Mouse (Mus musculus): ENCODE measurements around the gene Dcdc2a. TPM values are rescaled to one million over a fixed set of nuclear protein-coding genes. Genes with fewer than 3 reads are reported as not detected.

The Dcdc2a gene
- polyA plus RNA-seq, 1 experiment from 2014 or later, result 1.3 TPM

DNA sequence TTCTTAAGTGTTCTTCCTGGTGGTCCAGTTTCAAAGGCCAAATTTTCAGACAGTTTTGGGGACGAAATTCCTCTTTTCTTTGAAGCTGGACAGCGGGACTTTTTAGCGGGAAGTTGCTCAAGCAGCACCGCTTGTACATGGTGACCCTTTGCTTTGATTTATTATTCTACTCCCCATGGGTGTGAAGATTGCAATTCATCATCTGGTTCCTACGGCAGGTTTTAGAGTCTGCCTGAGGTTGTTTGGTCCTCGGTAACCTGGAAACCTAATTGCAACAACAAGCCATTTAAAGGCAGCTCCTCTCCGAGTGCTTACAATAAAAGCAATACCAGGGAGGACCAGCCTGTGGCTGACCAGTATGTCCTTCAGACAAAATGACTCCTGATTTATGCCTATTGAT, 21.5 kb downstream of the Dcdc2a start:
- H3K4me3 ChIP-seq (replicated peaks; ENCODE audit: low read length), result no peak overlapping the region
- H3K9ac ChIP-seq (ENCODE audit: low read length), result no peak overlapping the region
- H3K27ac ChIP-seq (ENCODE audit: low read length), result no peak overlapping the region
- H3K9me3 ChIP-seq (replicated peaks; ENCODE audit: control insufficient read depth, low read length), result no peaks in the 10 kb centered on the region
- no peaks in the 10 kb centered on the region for H3K36me3 ChIP-seq (ENCODE audit: control insufficient read depth, insufficient read depth, low read length)
- no peaks in the 10 kb centered on the region for H3K27me3 ChIP-seq (ENCODE audit: control insufficient read depth, insufficient read depth, low read length)
- 17% methylated on average over 7 of the region's 7 CpGs for WGBS
- ATAC-seq (ENCODE audit: insufficient read depth, low FRiP score), result no peak
- H3K4me1 ChIP-seq (ENCODE audit: control insufficient read depth, insufficient read depth, low read length), result no peaks in the 10 kb centered on the region
- no peak overlapping the region for H3K4me2 ChIP-seq (ENCODE audit: low read depth, low read length)

DNA sequence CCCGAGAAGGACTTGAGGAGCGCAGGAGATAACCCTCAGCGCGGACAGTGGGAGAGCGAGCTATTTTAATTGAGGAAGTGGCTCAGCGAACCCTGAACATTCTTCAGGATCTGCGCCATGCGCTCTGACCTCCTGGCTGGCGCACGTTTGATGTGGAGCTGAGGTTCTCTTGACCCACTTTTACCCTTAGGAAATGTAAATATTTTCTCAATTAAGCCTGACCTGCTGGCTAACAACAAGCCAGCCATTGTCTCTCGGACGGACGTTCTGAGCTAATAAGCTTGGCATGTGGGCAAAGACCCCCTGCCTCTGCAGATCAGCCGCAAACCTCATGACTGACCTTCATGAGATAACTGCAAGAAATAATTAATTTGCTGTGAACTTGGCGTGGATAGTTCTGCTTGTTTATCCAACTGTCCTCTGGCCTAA, 27.4 kb downstream of the Dcdc2a start:
- H3K9me3 ChIP-seq (replicated peaks; ENCODE audit: control insufficient read depth, low read length), result no peaks in the 10 kb centered on the region
- 7% methylated on average over 15 of the region's 15 CpGs for WGBS
- H3K36me3 ChIP-seq (ENCODE audit: control insufficient read depth, insufficient read depth, low read length), result no peaks in the 10 kb centered on the region
- no peaks in the 10 kb centered on the region for H3K27me3 ChIP-seq (ENCODE audit: control insufficient read depth, insufficient read depth, low read length)
- H3K4me2 ChIP-seq (ENCODE audit: low read depth, low read length), result peak overlapping the region; percentile 31; the same call in 1 of the 2 replicates
- no peak overlapping the region for H3K4me3 ChIP-seq (replicated peaks; ENCODE audit: low read length)
- H3K9ac ChIP-seq (ENCODE audit: low read length), result no peak overlapping the region
- ATAC-seq (ENCODE audit: insufficient read depth, low FRiP score), result no peak
- H3K4me1 ChIP-seq (ENCODE audit: control insufficient read depth, insufficient read depth, low read length), result 0 out of 2 replicates have a peak, but pooled peaks cover 5% of the 10 kb centered on the region
- H3K27ac ChIP-seq (ENCODE audit: low read length), result no peak overlapping the region

DNA sequence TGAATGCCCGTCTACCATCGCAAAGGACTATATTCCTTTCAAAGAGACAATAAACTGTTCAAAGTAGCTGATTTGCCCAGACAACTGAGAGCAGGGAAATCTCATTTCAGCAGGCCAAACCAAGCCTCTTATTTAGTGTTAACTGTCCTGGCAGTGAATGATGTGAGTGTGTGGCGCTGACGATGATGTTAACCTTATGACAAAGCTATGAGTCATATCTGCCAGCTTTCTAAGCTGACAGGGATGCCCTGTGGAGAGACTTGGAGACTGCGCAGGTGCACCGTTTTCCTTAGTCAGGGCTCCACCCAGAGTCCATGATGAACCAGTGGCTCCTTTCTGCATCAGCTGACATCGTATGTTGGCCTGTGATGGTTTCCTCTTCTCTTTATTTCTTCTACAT, 29.3 kb downstream of the Dcdc2a start:
- no peaks in the 10 kb centered on the region for H3K9me3 ChIP-seq (replicated peaks; ENCODE audit: control insufficient read depth, low read length)
- no peaks in the 10 kb centered on the region for H3K36me3 ChIP-seq (ENCODE audit: control insufficient read depth, insufficient read depth, low read length)
- WGBS, result 79% methylated on average over 7 of the region's 7 CpGs
- H3K27me3 ChIP-seq (ENCODE audit: control insufficient read depth, insufficient read depth, low read length), result no peaks in the 10 kb centered on the region
- no peak for ATAC-seq (ENCODE audit: insufficient read depth, low FRiP score)
- no peak overlapping the region for H3K4me3 ChIP-seq (replicated peaks; ENCODE audit: low read length)
- H3K27ac ChIP-seq (ENCODE audit: low read length), result no peak overlapping the region
- no peak overlapping the region for H3K9ac ChIP-seq (ENCODE audit: low read length)
- H3K4me2 ChIP-seq (ENCODE audit: low read depth, low read length), result no peak overlapping the region
- H3K4me1 ChIP-seq (ENCODE audit: control insufficient read depth, insufficient read depth, low read length), result 0 out of 2 replicates have a peak, but pooled peaks cover 5% of the 10 kb centered on the region

DNA sequence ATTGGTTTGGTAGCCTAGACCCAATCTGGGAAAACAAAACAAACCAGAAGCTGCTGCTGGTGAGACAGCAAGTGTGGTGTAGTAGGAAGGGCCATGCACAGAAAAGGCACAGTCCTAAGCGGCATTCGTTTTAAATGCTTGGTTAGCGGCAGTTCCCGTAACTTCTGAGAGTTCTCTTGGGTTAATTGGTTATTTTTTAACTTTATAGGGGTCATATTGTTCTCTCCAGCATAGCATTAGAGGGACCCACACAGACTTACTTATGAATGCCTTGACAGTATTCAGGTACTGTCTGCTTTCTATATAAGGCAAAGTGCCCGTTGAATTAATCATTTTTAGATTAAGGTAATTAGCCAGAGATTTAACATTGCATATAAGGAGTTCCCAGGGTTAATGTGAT, 35.5 kb downstream of the Dcdc2a start:
- Histone ChIP-seq H3K27me3 (ENCODE audit: control insufficient read depth, insufficient read depth, low read length) (no peaks in the 10 kb centered on the region), H3K27ac (ENCODE audit: low read length) (no peak overlapping the region), H3K36me3 (ENCODE audit: control insufficient read depth, insufficient read depth, low read length) (no peaks in the 10 kb centered on the region), H3K4me1 (ENCODE audit: control insufficient read depth, insufficient read depth, low read length) (no peaks in the 10 kb centered on the region), H3K9ac (ENCODE audit: low read length) (no peak overlapping the region), H3K9me3 (replicated peaks; ENCODE audit: control insufficient read depth, low read length) (no peaks in the 10 kb centered on the region), H3K4me2 (ENCODE audit: low read depth, low read length) (no peak overlapping the region), H3K4me3 (replicated peaks; ENCODE audit: low read length) (no peak overlapping the region)
- ATAC-seq (ENCODE audit: insufficient read depth, low FRiP score), result no peak
- WGBS, result 83% methylated on average over 5 of the region's 5 CpGs

DNA sequence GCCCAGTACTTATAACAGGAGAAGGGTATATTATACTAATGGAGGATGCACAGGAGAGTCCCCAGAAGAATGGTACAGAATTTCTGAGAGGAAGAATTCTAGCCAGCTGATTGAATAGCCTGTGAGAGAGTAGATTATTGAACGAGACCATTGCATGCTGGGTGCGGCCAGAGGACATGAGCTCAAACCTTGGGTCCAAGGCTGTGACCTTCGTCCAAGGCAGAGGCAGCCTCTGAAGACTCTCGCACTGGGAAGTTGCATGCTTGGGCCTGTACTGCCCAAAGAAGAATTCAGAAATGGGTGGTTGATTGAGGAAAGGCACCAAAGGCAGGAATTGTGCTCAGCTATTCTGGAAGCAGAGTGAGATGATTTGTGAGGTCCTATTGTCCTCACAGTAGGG, 38.0 kb downstream of the Dcdc2a start:
- ATAC-seq (ENCODE audit: insufficient read depth, low FRiP score), result no peak
- 83% methylated on average over 4 of the region's 4 CpGs for WGBS
- Histone ChIP-seq H3K27ac (ENCODE audit: low read length) (no peak overlapping the region), H3K9me3 (replicated peaks; ENCODE audit: control insufficient read depth, low read length) (no peaks in the 10 kb centered on the region), H3K4me2 (ENCODE audit: low read depth, low read length) (no peak overlapping the region), H3K27me3 (ENCODE audit: control insufficient read depth, insufficient read depth, low read length) (no peaks in the 10 kb centered on the region), H3K4me1 (ENCODE audit: control insufficient read depth, insufficient read depth, low read length) (no peaks in the 10 kb centered on the region), H3K4me3 (replicated peaks; ENCODE audit: low read length) (no peak overlapping the region), H3K36me3 (ENCODE audit: control insufficient read depth, insufficient read depth, low read length) (no peaks in the 10 kb centered on the region), H3K9ac (ENCODE audit: low read length) (no peak overlapping the region)

DNA sequence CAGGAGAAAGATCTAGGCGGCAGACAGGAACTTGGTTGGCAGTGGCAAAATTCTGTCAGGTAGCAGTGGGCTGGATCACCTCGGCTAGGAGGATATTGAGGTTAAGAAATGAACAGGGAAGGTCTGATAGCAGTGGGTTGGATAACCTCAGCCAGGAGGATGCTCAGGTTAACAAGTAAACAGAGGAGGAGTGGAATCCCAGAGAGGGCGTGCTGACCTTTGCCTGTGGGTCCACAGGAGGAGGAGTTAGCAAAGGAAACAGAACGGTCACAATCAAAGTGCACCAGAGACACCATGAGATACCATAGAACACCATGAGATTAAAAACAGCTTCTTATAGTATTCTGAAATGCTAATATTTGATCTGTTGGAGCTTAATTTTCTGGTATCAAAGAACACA, 38.6 kb downstream of the Dcdc2a start:
- H3K9me3 ChIP-seq (replicated peaks; ENCODE audit: control insufficient read depth, low read length), result no peaks in the 10 kb centered on the region
- no peak overlapping the region for H3K4me2 ChIP-seq (ENCODE audit: low read depth, low read length)
- no peaks in the 10 kb centered on the region for H3K4me1 ChIP-seq (ENCODE audit: control insufficient read depth, insufficient read depth, low read length)
- 59% methylated on average over 4 of the region's 4 CpGs for WGBS
- no peaks in the 10 kb centered on the region for H3K36me3 ChIP-seq (ENCODE audit: control insufficient read depth, insufficient read depth, low read length)
- no peak overlapping the region for H3K4me3 ChIP-seq (replicated peaks; ENCODE audit: low read length)
- H3K27me3 ChIP-seq (ENCODE audit: control insufficient read depth, insufficient read depth, low read length), result no peaks in the 10 kb centered on the region
- ATAC-seq (ENCODE audit: insufficient read depth, low FRiP score), result no peak
- H3K9ac ChIP-seq (ENCODE audit: low read length), result no peak overlapping the region
- no peak overlapping the region for H3K27ac ChIP-seq (ENCODE audit: low read length)

DNA sequence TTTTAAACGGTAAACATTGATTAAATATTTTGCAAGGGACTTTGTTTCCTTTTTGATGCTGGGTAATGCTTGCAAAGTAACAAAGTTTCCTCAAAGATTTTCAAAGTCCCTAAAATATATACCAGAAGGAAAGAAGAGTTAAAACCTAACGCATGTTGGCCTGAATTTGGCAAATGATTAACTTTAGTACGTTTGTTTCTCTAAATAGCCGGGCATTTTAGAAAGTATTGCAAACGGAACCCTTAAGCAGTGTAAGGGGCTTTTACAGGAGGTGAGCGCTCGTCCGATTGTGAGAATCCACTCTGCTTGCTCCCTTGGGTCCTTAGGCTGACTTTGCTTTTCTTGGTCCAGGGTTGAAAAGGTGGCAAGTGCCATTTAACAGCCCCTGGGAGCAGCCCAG, 41.5 kb downstream of the Dcdc2a start:
- H3K27ac ChIP-seq (ENCODE audit: low read length), result no peak overlapping the region
- WGBS, result 61% methylated on average over 8 of the region's 8 CpGs
- no peaks in the 10 kb centered on the region for H3K9me3 ChIP-seq (replicated peaks; ENCODE audit: control insufficient read depth, low read length)
- H3K4me1 ChIP-seq (ENCODE audit: control insufficient read depth, insufficient read depth, low read length), result no peaks in the 10 kb centered on the region
- no peaks in the 10 kb centered on the region for H3K27me3 ChIP-seq (ENCODE audit: control insufficient read depth, insufficient read depth, low read length)
- H3K36me3 ChIP-seq (ENCODE audit: control insufficient read depth, insufficient read depth, low read length), result no peaks in the 10 kb centered on the region
- H3K4me3 ChIP-seq (replicated peaks; ENCODE audit: low read length), result no peak overlapping the region
- H3K9ac ChIP-seq (ENCODE audit: low read length), result no peak overlapping the region
- no peak overlapping the region for H3K4me2 ChIP-seq (ENCODE audit: low read depth, low read length)
- no peak for ATAC-seq (ENCODE audit: insufficient read depth, low FRiP score)

DNA sequence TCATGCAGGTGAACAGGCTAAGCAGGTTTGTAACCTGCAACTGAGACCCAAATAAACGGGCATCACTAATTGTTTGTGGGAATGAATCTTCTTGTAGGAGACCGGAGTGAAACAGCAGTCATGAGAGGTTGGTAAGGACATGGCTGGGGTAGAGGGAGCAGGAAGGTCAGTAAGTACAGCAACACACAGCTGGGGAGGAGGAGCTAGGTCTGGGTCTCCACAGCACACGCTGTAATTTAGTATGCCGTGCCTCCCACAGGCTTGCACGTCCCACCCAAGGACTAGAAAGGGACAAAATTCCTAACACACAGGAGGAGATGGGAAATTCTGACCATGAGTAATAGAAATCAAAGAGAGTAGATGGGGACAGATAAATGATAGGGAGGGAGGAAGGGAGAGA, 42.8 kb downstream of the Dcdc2a start:
- no peak overlapping the region for H3K4me2 ChIP-seq (ENCODE audit: low read depth, low read length)
- no peaks in the 10 kb centered on the region for H3K9me3 ChIP-seq (replicated peaks; ENCODE audit: control insufficient read depth, low read length)
- WGBS, result 30% methylated on average over 5 of the region's 5 CpGs
- no peaks in the 10 kb centered on the region for H3K27me3 ChIP-seq (ENCODE audit: control insufficient read depth, insufficient read depth, low read length)
- no peak; the same call in 1 of the 2 replicates for ATAC-seq (ENCODE audit: insufficient read depth, low FRiP score)
- no peak overlapping the region for H3K9ac ChIP-seq (ENCODE audit: low read length)
- no peaks in the 10 kb centered on the region for H3K4me1 ChIP-seq (ENCODE audit: control insufficient read depth, insufficient read depth, low read length)
- H3K27ac ChIP-seq (ENCODE audit: low read length), result no peak overlapping the region
- H3K36me3 ChIP-seq (ENCODE audit: control insufficient read depth, insufficient read depth, low read length), result no peaks in the 10 kb centered on the region
- no peak overlapping the region for H3K4me3 ChIP-seq (replicated peaks; ENCODE audit: low read length)

DNA sequence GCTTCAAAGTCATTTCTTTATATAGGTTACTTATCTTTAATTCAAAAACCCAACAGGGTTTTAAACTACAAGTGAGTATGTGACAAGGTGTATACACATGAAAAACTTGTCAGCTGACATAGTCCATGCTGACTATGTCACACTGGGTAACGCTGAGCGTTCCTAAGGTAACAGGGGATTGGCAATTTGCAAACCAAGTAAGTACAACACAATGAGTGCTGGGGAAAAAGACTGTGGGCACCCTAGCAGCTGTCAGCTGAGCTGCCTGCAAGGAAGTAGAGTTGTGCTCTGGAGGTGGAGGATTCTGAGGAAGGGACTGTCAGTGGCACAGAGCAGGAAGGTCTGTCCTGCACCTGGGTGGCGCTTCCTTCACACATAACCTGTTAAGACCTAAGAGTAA, 43.7 kb downstream of the Dcdc2a start:
- Histone ChIP-seq H3K4me3 (replicated peaks; ENCODE audit: low read length) (no peak overlapping the region), H3K27ac (ENCODE audit: low read length) (no peak overlapping the region), H3K9me3 (replicated peaks; ENCODE audit: control insufficient read depth, low read length) (no peaks in the 10 kb centered on the region), H3K27me3 (ENCODE audit: control insufficient read depth, insufficient read depth, low read length) (no peaks in the 10 kb centered on the region), H3K36me3 (ENCODE audit: control insufficient read depth, insufficient read depth, low read length) (no peaks in the 10 kb centered on the region), H3K9ac (ENCODE audit: low read length) (no peak overlapping the region), H3K4me1 (ENCODE audit: control insufficient read depth, insufficient read depth, low read length) (no peaks in the 10 kb centered on the region), H3K4me2 (ENCODE audit: low read depth, low read length) (no peak overlapping the region)
- WGBS, result 75% methylated on average over 3 of the region's 3 CpGs
- ATAC-seq (ENCODE audit: insufficient read depth, low FRiP score), result no peak

DNA sequence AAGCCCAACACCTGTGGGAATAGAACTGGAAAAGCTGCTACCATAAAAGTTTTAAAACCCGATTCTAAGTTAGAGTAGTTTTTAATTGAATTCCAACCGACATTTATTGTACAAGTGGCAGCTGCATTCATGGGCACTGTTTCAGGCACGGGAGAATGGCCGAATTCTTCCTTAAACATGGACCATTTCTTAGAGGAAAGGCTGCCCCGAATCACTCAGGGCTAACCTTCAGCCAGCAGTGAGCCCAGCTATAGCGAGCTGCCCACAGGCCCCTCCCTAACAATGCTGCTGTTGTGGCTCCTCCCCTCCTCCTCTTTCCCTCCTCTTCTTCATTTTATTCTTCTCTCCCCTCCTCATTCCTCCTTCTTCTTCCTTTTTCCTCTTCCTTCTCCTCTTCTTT, 44.8 kb downstream of the Dcdc2a start:
- no peak overlapping the region for H3K4me3 ChIP-seq (replicated peaks; ENCODE audit: low read length)
- no peaks in the 10 kb centered on the region for H3K27me3 ChIP-seq (ENCODE audit: control insufficient read depth, insufficient read depth, low read length)
- H3K36me3 ChIP-seq (ENCODE audit: control insufficient read depth, insufficient read depth, low read length), result no peaks in the 10 kb centered on the region
- 75% methylated on average over 6 of the region's 6 CpGs for WGBS
- no peak overlapping the region for H3K27ac ChIP-seq (ENCODE audit: low read length)
- no peak for ATAC-seq (ENCODE audit: insufficient read depth, low FRiP score)
- H3K4me2 ChIP-seq (ENCODE audit: low read depth, low read length), result no peak overlapping the region
- H3K4me1 ChIP-seq (ENCODE audit: control insufficient read depth, insufficient read depth, low read length), result no peaks in the 10 kb centered on the region
- H3K9ac ChIP-seq (ENCODE audit: low read length), result no peak overlapping the region
- no peaks in the 10 kb centered on the region for H3K9me3 ChIP-seq (replicated peaks; ENCODE audit: control insufficient read depth, low read length)

Measured in stomach, embryonic 16.5 days (tissue).